Mouse (Mus musculus) hindbrain, embryonic 12.5 days (tissue): ENCODE data around the gene Slc9a3r2. TPM values are rescaled to one million over a fixed set of nuclear protein-coding genes. Genes with fewer than 3 reads are reported as not detected.
A peak's percentile ranks its signal among the peaks of the same experiment; 100 is the strongest.

Source experiments
- ATAC-seq: fragments of 200-750 bp; cut with Nextera tagmentation; 2 replicates; pipeline ENCODE4 v1.8.0; 2017; ENCODE audit warnings: moderate TSS enrichment; ENCODE audit not compliant: low FRiP score
- H3K27ac ChIP-seq: fragments of 300-500 bp; sonication (generic); 2 replicates; pipeline ENCODE4 v1.5.1; 2016; ENCODE audit warnings: mild to moderate bottlenecking
- H3K27me3 ChIP-seq: fragments of 300-500 bp; sonication (generic); 2 replicates; pipeline ENCODE4 v1.6.1; 2016; ENCODE audit warnings: mild to moderate bottlenecking
- H3K36me3 ChIP-seq: fragments of 300-500 bp; sonication (generic); 2 replicates; pipeline ENCODE4 v1.6.1; 2016; ENCODE audit warnings: mild to moderate bottlenecking
- H3K4me1 ChIP-seq: fragments of 300-500 bp; sonication (generic); 2 replicates; pipeline ENCODE4 v1.6.1; 2016
- H3K4me2 ChIP-seq: fragments of 300-500 bp; sonication (generic); replicated peaks from 2 replicates; pipeline ENCODE4 v1.6.1; 2016; ENCODE audit warnings: mild to moderate bottlenecking
- H3K4me3 ChIP-seq: fragments of 300-500 bp; sonication (generic); 2 replicates; pipeline ENCODE4 v1.5.1; 2016; ENCODE audit warnings: mild to moderate bottlenecking
- H3K9ac ChIP-seq: fragments of 300-500 bp; sonication (generic); 2 replicates; pipeline ENCODE4 v1.6.1; 2016; ENCODE audit warnings: mild to moderate bottlenecking, moderate library complexity
- H3K9me3 ChIP-seq: fragments of 300-500 bp; sonication (generic); replicated peaks from 2 replicates; pipeline ENCODE4 v1.6.1; 2016; ENCODE audit warnings: mild to moderate bottlenecking
- WGBS: fragments of 180-500 bp; shearing (Covaris S2); methylation state at CpG from one replicate; pipeline ENCODE4 v1.1.7; 2016; 5-methylcytosine and 5-hydroxymethylcytosine counted together
- polyA plus RNA-seq: library from polyadenylated mRNA; unstranded; fragments of >200 nt; fragmentation: Nextera tagmentation; extraction: Ambion mirVana; gene quantifications from 2 replicates; pipeline ENCODE4 v1.2.1, GENCODE M21; 2016

Slc9a3r2 gene
- polyA plus RNA-seq = 39.2 and 39.6 TPM in 2 replicates

- H3K4me3 ChIP-seq = peak within 1 kb of the TSS; percentile 66
- peak within 1 kb of the TSS; percentile 97 for H3K4me2 ChIP-seq
- peak within 1 kb of the TSS; percentile 72 for H3K27ac ChIP-seq
- peaks cover 15% of the 10 kb centered on the region for H3K4me1 ChIP-seq
- H3K27me3 ChIP-seq = peaks cover 44% of the 10 kb centered on the region
- peak within 1 kb of the TSS; percentile 84 for H3K9ac ChIP-seq
- no peaks in the 10 kb centered on the region for H3K36me3 ChIP-seq
- WGBS = under 1% methylated on average over 37 of the region's 41 CpGs
- H3K9me3 ChIP-seq = no peaks in the 10 kb centered on the region
- peak; percentile 58; the same call in 1 of the 2 replicates for ATAC-seq
Measured at GRCm38 (mm10) chr17:24650070-24650616, at the start of gene Slc9a3r2. Gene Slc9a3r2, minus strand, starts transcription at chr17:24650327.

GRCm38 (mm10) chr17:24699473-24699872, 49.3 kb upstream of the Slc9a3r2 start:
- no peak overlapping the region for H3K9ac ChIP-seq
- no peaks in the 10 kb centered on the region for H3K9me3 ChIP-seq
- peaks cover 26% of the 10 kb centered on the region for H3K4me1 ChIP-seq
- no peak for ATAC-seq
- WGBS = 84% methylated on average over 2 of the region's 2 CpGs
- no peak overlapping the region for H3K4me2 ChIP-seq
- peaks cover 8% of the 10 kb centered on the region; the same call in 1 of the 2 replicates for H3K27me3 ChIP-seq
- H3K4me3 ChIP-seq = no peak overlapping the region
- H3K27ac ChIP-seq = no peak overlapping the region
- peaks cover 46% of the 10 kb centered on the region for H3K36me3 ChIP-seq

GRCm38 (mm10) chr17:24698715-24699114, 48.6 kb upstream of the Slc9a3r2 start:
- Histone ChIP-seq H3K9me3 (no peaks in the 10 kb centered on the region), H3K4me1 (peaks cover 26% of the 10 kb centered on the region), H3K27me3 (peaks cover 8% of the 10 kb centered on the region; the same call in 1 of the 2 replicates), H3K27ac (no peak overlapping the region), H3K4me2 (peak overlapping the region; percentile 15; the same call in 1 of the 2 replicates), H3K4me3 (no peak overlapping the region), H3K36me3 (peaks cover 39% of the 10 kb centered on the region), H3K9ac (no peak overlapping the region)
- no peak for ATAC-seq
- 68% methylated on average over 9 of the region's 9 CpGs for WGBS

DNA sequence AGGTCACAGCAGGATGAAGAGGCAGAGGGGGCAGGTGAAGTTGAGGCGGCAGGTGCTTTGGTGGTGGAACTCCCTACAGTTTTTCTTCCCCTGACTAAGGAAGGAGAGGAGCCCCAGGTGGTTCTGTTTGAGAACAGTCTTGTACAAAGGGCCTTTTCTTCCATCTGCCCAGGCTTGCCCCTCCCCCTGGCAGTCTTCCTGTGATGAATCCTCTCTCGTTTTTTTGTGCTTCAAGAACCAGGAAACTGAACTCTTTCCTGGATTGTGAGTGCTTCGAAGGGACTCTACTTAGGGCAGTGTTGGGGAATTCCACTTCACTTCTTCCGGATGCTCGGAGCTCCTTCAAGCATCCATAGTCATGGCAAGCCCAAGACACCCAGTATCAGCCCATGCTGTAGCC, 47.9 kb upstream of the Slc9a3r2 start:
- Histone ChIP-seq H3K27ac (peak overlapping the region; percentile 57), H3K9me3 (no peaks in the 10 kb centered on the region), H3K4me2 (peak overlapping the region; percentile 15; the same call in 1 of the 2 replicates), H3K9ac (no peak overlapping the region), H3K4me3 (no peak overlapping the region), H3K27me3 (peaks cover 8% of the 10 kb centered on the region; the same call in 1 of the 2 replicates), H3K36me3 (peaks cover 36% of the 10 kb centered on the region), H3K4me1 (peaks cover 26% of the 10 kb centered on the region)
- 19% methylated on average over 5 of the region's 5 CpGs for whole genome bisulfite sequencing
- no peak for ATAC-seq

GRCm38 (mm10) chr17:24696011-24696697, 46.0 kb upstream of the Slc9a3r2 start, which contains the start of the genes Gfer and Noxo1:
Gene Gfer, minus strand, starts transcription at chr17:24696156.
Gene Noxo1, plus strand, starts transcription at chr17:24696234.
- peaks cover 10% of the 10 kb centered on the region for H3K27me3 ChIP-seq
- peaks cover 22% of the 10 kb centered on the region for H3K36me3 ChIP-seq
- peak; percentile 91 for ATAC-seq
- H3K9me3 ChIP-seq = no peaks in the 10 kb centered on the region
- under 1% methylated on average over 63 of the region's 76 CpGs for WGBS
- peak within 1 kb of the TSS; percentile 77 for H3K4me2 ChIP-seq
- peaks cover 26% of the 10 kb centered on the region for H3K4me1 ChIP-seq
- H3K27ac ChIP-seq = peak within 1 kb of the TSS; percentile 88
- peak within 1 kb of the TSS; percentile 90 for H3K9ac ChIP-seq
- peak within 1 kb of the TSS; percentile 78 for H3K4me3 ChIP-seq

- Histone ChIP-seq H3K4me1 (peaks cover 26% of the 10 kb centered on the region), H3K27me3 (peaks cover 16% of the 10 kb centered on the region), H3K36me3 (peaks cover 15% of the 10 kb centered on the region), H3K4me3 (peak overlapping the region; percentile 78), H3K27ac (peak overlapping the region; percentile 88), H3K9ac (peak overlapping the region; percentile 90), H3K4me2 (peak overlapping the region; percentile 77), H3K9me3 (no peaks in the 10 kb centered on the region)
- WGBS = 6% methylated on average over 44 of the region's 51 CpGs
- peak; percentile 48 for ATAC-seq
Measured at GRCm38 (mm10) chr17:24695326-24696010, 45.3 kb upstream of the Slc9a3r2 start.

DNA sequence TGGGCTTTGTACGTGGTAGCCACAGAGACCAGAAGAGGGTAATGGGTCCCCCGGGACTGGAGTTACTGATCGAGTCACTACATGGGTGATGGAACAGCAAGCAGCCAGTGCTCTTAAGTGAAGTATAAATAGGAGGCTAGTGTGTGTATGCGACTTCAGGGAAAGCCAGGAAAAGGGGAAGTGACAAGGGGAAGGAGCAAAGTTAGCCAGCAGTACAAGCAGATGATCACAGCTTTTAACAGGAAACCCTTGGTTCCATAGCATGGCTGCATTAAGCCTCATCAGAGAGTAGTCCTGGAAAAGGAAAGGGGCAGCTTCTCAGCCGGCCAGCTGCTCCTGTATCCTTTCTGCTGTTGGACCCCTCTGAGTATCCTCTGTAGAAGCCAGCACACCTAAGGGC, 42.3 kb upstream of the Slc9a3r2 start:
- H3K4me2 ChIP-seq = no peak overlapping the region

DNA sequence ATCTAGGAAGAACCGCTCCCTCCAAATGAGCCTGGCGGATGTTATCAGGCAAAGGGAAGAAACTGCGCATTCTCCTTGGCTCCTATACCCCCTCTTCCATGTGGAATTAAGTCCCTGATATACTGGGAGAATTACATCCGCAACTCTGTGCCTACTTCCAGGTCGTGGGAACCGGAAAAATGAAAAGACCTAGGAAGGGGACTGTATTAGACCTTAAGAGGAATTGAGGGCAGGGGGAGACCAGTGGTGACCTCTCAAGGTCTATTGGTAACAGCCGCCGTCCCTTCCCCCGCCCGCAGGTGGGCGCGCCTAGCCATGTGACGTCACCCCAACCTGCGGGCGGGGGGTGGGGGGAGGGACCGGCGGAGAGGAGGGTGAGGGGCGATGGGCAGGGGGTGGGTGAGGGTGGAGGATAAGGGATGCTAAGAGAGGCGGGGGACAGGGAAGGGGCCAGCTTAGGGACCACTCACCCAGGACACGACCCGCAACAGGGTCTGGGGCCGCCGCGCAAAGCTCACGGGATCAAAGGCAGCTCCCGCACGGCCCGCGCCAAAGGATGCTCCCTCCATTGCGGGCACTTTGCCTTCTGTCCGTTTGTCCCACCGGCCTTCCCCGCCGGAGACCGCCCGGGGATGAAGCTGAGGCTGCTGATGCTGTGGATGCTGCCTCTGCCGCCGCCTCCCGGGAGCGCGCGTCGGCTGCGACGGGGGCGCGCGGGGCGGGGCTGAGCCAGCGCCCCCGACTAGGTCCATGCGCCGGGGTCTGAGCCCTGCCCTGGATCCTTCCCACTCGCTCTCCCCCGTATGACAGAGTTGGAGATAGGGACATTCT, 39.3 kb upstream of the Slc9a3r2 start, which contains the start of gene Syngr3:
Syngr3 (minus strand) TSS at position 705 of the 831 bp plus-strand sequence.
- H3K4me1 ChIP-seq = peaks cover 25% of the 10 kb centered on the region
- H3K9ac ChIP-seq = peak within 1 kb of the TSS; percentile 88
- H3K9me3 ChIP-seq = no peaks in the 10 kb centered on the region
- H3K4me2 ChIP-seq = peak within 1 kb of the TSS; percentile 91
- H3K27me3 ChIP-seq = peaks cover 50% of the 10 kb centered on the region
- peak within 1 kb of the TSS; percentile 81 for H3K27ac ChIP-seq
- ATAC-seq = peak; percentile 57
- 1% methylated on average over 44 of the region's 55 CpGs for WGBS
- H3K4me3 ChIP-seq = peak within 1 kb of the TSS; percentile 74
- H3K36me3 ChIP-seq = peaks cover 5% of the 10 kb centered on the region; the same call in 1 of the 2 replicates

More for the DNA sequence above, 42.3 kb upstream of the Slc9a3r2 start:
- H3K27ac ChIP-seq = no peak overlapping the region
- H3K36me3 ChIP-seq = peaks cover 5% of the 10 kb centered on the region; the same call in 1 of the 2 replicates
- ATAC-seq = no peak
- no peak overlapping the region for H3K9ac ChIP-seq
- H3K9me3 ChIP-seq = no peaks in the 10 kb centered on the region
- H3K4me1 ChIP-seq = peaks cover 33% of the 10 kb centered on the region
- H3K4me3 ChIP-seq = no peak overlapping the region
- H3K27me3 ChIP-seq = peaks cover 39% of the 10 kb centered on the region
- 89% methylated on average over 5 of the region's 5 CpGs for WGBS

DNA sequence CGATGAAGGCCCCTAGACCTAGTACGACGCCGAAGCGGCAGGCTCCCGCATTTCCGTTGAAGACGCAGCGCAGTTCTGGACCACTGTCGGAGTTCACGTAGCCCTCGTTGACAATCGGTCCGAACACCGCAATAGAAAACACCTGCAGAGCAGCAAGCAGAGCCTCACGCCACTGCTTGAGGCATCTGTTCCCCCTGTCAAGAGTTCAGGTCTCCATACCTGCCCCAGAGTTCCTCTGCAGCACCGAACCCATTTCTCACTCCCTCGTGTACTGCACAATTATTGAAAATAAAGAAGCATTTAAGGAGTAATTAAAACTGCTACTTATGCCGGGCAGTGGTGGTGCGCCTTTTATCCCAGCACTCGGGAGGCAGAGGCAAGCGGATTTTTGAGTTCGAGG, 37.5 kb upstream of the Slc9a3r2 start:
- Histone ChIP-seq H3K9ac (no peak overlapping the region), H3K27ac (no peak overlapping the region), H3K27me3 (peaks cover 50% of the 10 kb centered on the region), H3K9me3 (no peaks in the 10 kb centered on the region), H3K4me3 (peak overlapping the region; percentile 23), H3K4me1 (peaks cover 25% of the 10 kb centered on the region), H3K36me3 (peaks cover 5% of the 10 kb centered on the region; the same call in 1 of the 2 replicates), H3K4me2 (peak overlapping the region; percentile 42)
- ATAC-seq = no peak
- 19% methylated on average over 23 of the region's 23 CpGs for WGBS

DNA sequence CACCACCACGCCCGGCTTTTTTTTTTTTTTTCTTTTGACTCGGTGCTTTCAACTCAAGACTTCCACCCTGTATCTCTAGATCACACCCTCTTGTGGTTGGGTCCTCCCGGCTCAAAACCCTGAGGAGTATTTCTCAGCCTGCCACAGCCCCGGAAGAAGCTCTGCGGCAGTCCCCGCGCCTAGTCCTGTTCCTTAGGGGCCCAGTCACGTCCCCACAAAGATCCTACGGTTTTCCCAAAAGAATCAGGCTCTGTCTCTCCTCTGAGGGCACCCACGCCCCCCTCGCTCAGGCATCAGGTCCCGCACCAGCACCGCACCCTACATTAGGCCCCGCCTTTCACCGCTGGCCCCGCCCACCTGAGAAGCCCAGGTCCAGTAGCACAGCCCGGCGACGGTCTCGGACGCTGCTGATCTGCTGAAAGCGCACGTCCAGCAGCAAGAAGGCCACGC, 37.0 kb upstream of the Slc9a3r2 start:
- H3K4me1 ChIP-seq = peaks cover 25% of the 10 kb centered on the region
- peaks cover 50% of the 10 kb centered on the region for H3K27me3 ChIP-seq
- peak overlapping the region; percentile 23 for H3K4me3 ChIP-seq
- peak overlapping the region; percentile 42 for H3K4me2 ChIP-seq
- H3K9me3 ChIP-seq = no peaks in the 10 kb centered on the region
- no peak for ATAC-seq
- 2% methylated on average over 25 of the region's 25 CpGs for WGBS
- peaks cover 7% of the 10 kb centered on the region; the same call in 1 of the 2 replicates for H3K36me3 ChIP-seq
- no peak overlapping the region for H3K27ac ChIP-seq
- no peak overlapping the region for H3K9ac ChIP-seq

DNA sequence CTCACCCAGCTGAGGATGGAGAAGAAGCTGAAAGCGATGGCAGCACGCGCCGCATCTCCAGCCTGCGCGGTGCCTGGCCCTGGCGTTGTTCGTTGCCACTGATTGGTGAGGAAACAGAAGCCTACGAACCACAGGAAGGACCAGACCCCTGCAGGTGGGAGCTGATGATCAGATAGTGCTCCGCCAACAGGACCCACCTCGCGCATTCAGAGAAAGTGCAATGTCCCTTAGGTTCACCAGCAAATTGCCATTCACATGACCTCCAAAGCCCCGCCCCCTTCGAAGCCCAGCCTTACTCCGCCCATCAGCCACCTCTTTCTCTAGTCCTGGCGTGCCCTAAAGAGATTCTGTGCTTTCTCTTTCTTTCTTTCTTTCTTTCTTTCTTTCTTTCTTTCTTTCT, 36.4 kb upstream of the Slc9a3r2 start:
- peaks cover 50% of the 10 kb centered on the region for H3K27me3 ChIP-seq
- H3K4me2 ChIP-seq = peak overlapping the region; percentile 30

More for the DNA sequence above, 36.4 kb upstream of the Slc9a3r2 start:
- 32% methylated on average over 16 of the region's 16 CpGs for WGBS
- no peak overlapping the region; the same call in 1 of the 2 replicates for H3K4me3 ChIP-seq
- H3K4me1 ChIP-seq = peaks cover 25% of the 10 kb centered on the region
- H3K27ac ChIP-seq = no peak overlapping the region
- ATAC-seq = no peak
- H3K36me3 ChIP-seq = peaks cover 11% of the 10 kb centered on the region
- no peak overlapping the region for H3K9ac ChIP-seq
- H3K9me3 ChIP-seq = no peaks in the 10 kb centered on the region
